Mouse (Mus musculus) stomach, postnatal 0 days (tissue): ENCODE measurements around the gene Thsd7b.

ENCODE experiments used
- CTCF ChIP-seq: IDR thresholded peaks from 2 replicates; pipeline ENCODE4 v1.5.1; 2016; ENCODE audit warnings: antibody characterized with exemption, low read depth, mild to moderate bottlenecking, moderate library complexity
- EP300 ChIP-seq: optimal IDR thresholded peaks from 2 replicates; pipeline ENCODE3; 2016; ENCODE audit warnings: antibody characterized with exemption

GRCm38 (mm10) chr1:129266684-129267083 is 6.4 kb upstream of the Thsd7b start:
- TF ChIP-seq CTCF: no peak
- TF ChIP-seq EP300: no peak
